Mouse (Mus musculus) stomach, postnatal 0 days (tissue): Measurements from ENCODE around the gene Cd2.

Source experiments
- CTCF ChIP-seq: IDR thresholded peaks from 2 replicates; pipeline ENCODE4 v1.5.1; 2016; ENCODE audit warnings: antibody characterized with exemption, low read depth, mild to moderate bottlenecking, moderate library complexity
- EP300 ChIP-seq: optimal IDR thresholded peaks from 2 replicates; pipeline ENCODE3; 2016; ENCODE audit warnings: antibody characterized with exemption

GRCm38 (mm10) chr3:101232570-101232969 lies 55.2 kb downstream of the Cd2 start:
- TF ChIP-seq CTCF (no peak), EP300 (no peak)
